Mouse (Mus musculus): ENCODE data around the gene Lhx1. TPM values are rescaled to one million over a fixed set of nuclear protein-coding genes. Genes with fewer than 3 reads are reported as not detected.
A peak's percentile ranks its signal among the peaks of the same experiment; 100 is the strongest.

Lhx1 gene
- total and polyA plus RNA-seq, 2 experiments = not detected

DNA sequence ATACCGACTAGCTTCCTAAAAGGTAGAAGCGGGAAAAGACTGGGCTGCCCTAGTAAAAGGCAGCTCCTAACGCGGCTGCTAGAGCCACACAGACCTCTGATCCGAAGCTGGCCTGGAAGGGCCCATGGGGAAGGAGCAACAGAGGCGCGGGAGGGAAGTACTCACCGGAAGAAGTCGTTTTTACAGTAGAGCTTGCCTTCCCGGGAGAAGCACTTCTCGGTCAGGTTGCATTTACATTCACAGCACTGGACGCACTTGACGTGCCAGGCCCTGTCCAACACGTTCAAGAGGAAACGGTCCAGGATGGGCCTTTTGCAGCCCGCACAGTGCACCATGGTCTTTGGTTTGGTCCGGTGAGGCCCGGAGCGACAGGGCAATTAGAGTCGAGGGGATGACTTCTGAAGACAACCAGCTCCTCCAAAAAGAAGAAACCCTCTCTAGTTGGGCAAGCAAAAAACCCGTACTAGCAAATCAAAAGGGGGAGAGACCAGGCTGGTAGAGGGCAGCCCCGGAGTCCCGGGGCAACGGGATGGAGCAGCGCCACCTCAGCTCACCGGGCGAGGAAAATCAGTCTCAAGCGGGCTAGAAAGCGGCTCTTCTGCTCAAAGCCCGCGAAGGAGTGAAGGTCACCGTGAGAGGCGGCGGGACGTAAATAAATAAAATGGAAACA is 1.4 kb downstream of the Lhx1 start:
- Histone ChIP-seq H3K27me3 (ENCODE audit: control insufficient read depth, insufficient read depth, low read length) (peaks cover 51% of the 10 kb centered on the region), H3K4me3 (ENCODE audit: insufficient read depth, low read depth, low read length) (no peak overlapping the region), H3K36me3 (ENCODE audit: control insufficient read depth, insufficient read depth, low read length) (no peaks in the 10 kb centered on the region), H3K4me1 (ENCODE audit: control insufficient read depth, insufficient read depth, low read length) (peaks cover 6% of the 10 kb centered on the region), H3K27ac (replicated peaks; ENCODE audit: insufficient read depth, low read depth, low read length) (no peak overlapping the region), H3K9ac (ENCODE audit: low read depth, low read length) (no peak overlapping the region), H3K79me2 (ENCODE audit: control insufficient read depth, insufficient read depth, low read length) (no peaks in the 10 kb centered on the region)
- TF ChIP-seq CTCF (IDR thresholded peaks at IDR 0.05; ENCODE audit: low read depth, low read length) (no peak), POLR2A (IDR thresholded peaks at IDR 0.05; ENCODE audit: extremely low read depth, insufficient read depth, low read length) (no peak)
- no peak for DNase-seq (ENCODE audit: extremely low read depth, low read depth, low spot score)
- WGBS = 4% methylated on average over 35 of the region's 35 CpGs

DNA sequence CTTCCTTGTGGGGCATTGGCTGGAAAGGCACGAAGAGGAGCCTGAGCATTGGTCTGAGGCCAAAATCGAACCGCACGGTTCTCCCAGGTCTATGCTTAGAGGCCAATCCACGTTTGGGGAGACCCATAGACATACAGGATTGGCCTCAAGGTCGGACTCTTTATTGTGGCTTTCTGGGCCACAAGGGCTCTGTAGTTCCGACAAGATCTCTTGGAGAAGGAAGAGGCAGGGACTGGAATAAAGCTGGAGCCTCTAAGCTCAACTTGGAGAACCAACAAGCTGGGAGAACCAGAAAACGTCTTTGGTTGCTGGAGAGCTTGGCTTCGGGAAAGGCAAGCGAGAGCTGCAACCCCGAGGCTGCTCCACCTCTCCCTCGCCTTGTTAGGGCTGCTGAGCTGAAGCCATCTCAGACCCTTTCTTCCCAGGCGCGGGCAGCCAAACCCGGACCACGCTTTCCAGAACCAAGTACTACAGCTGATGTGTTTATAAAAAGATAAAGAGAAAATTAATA is 2.0 kb downstream of the Lhx1 start:
- Histone ChIP-seq H3K27ac (replicated peaks; ENCODE audit: insufficient read depth, low read depth, low read length) (no peak overlapping the region), H3K4me3 (ENCODE audit: insufficient read depth, low read depth, low read length) (no peak overlapping the region), H3K4me1 (ENCODE audit: control insufficient read depth, insufficient read depth, low read length) (peaks cover 6% of the 10 kb centered on the region), H3K79me2 (ENCODE audit: control insufficient read depth, insufficient read depth, low read length) (no peaks in the 10 kb centered on the region), H3K9ac (ENCODE audit: low read depth, low read length) (no peak overlapping the region), H3K36me3 (ENCODE audit: control insufficient read depth, insufficient read depth, low read length) (no peaks in the 10 kb centered on the region), H3K27me3 (ENCODE audit: control insufficient read depth, insufficient read depth, low read length) (peaks cover 49% of the 10 kb centered on the region)
- peak; percentile 62 for DNase-seq (ENCODE audit: extremely low read depth, low read depth, low spot score)
- no peak for TF ChIP-seq POLR2A (IDR thresholded peaks at IDR 0.05; ENCODE audit: extremely low read depth, insufficient read depth, low read length)
- TF ChIP-seq CTCF (IDR thresholded peaks at IDR 0.05; ENCODE audit: low read depth, low read length) = no peak
- WGBS = 6% methylated on average over 16 of the region's 16 CpGs

DNA sequence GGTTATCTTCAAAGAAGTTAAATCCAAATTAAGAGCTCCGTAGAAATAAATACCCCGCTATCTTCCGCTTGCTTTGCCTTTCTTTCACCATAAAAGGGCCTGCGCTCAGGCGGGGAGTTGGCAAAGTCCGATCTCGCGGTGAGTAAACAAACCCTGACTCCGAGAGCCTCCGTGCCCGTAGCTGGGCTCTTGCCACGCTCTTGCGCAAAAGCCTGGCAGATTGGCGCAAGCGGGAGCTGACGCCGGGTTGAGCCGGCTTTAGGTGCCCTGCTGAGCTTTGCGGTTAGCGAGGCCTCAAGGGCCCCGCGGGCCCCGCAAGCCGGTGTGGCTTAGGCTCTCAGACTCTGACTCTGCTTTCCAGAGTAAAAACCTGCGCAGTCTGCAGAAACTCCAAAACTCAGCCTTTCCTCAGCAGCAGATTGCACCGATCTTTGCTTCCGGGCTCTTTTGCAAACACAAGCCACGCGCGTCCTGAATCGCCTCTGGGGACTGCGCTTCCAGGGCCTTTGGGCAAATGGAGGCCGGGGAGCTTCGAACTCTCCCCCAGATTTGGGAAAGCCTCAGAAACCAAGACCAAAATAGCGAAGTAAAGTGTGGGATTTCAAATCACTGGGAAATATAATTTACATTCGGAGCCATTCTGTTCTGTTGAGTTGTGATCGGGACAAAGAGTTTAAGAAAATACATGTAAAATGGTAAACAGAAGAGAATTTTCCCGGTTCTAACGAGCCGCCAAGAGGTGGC is 2.6 kb downstream of the Lhx1 start:
- under 1% methylated on average over 40 of the region's 40 CpGs for WGBS
- Histone ChIP-seq H3K27me3 (ENCODE audit: control insufficient read depth, insufficient read depth, low read length) (peaks cover 45% of the 10 kb centered on the region), H3K79me2 (ENCODE audit: control insufficient read depth, insufficient read depth, low read length) (no peaks in the 10 kb centered on the region), H3K4me3 (ENCODE audit: insufficient read depth, low read depth, low read length) (peak overlapping the region; percentile 38; the same call in 1 of the 2 replicates), H3K36me3 (ENCODE audit: control insufficient read depth, insufficient read depth, low read length) (no peaks in the 10 kb centered on the region), H3K9ac (ENCODE audit: low read depth, low read length) (peak overlapping the region; percentile 41; the same call in 1 of the 2 replicates), H3K27ac (replicated peaks; ENCODE audit: insufficient read depth, low read depth, low read length) (no peak overlapping the region), H3K4me1 (ENCODE audit: control insufficient read depth, insufficient read depth, low read length) (peaks cover 6% of the 10 kb centered on the region)
- TF ChIP-seq POLR2A (IDR thresholded peaks at IDR 0.05; ENCODE audit: extremely low read depth, insufficient read depth, low read length) = no peak
- TF ChIP-seq CTCF (IDR thresholded peaks at IDR 0.05; ENCODE audit: low read depth, low read length) = no peak
- DNase-seq (ENCODE audit: extremely low read depth, low read depth, low spot score) = peak; percentile 88

DNA sequence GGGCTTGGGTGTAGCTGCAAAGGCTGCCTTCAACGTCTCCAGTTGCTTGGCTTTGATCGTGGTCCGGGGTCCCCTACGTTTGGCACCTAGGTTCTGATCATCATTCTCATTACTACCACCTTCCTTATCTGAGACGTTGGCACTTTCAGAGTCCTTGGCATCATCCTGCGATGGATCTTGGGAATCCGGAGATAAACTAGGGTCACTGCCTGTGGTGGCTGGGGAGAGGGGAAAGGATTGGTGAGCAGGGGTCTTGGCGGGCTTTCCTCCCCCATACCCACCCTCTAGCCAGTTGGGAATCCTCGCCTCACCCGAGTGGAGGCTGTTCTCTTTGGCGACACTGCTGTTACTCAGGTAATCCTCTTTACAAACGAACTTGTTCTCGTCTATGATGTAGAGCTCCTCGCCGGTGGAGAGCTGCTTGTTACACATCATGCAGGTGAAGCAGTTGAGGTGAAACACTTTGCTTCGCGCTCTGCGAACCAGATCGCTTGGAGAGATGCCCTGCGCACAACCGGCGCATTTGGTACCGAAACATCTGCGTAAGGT is 3.5 kb downstream of the Lhx1 start:
- Histone ChIP-seq H3K27me3 (ENCODE audit: control insufficient read depth, insufficient read depth, low read length) (peaks cover 38% of the 10 kb centered on the region), H3K4me1 (ENCODE audit: control insufficient read depth, insufficient read depth, low read length) (peaks cover 6% of the 10 kb centered on the region), H3K4me3 (ENCODE audit: insufficient read depth, low read depth, low read length) (no peak overlapping the region), H3K36me3 (ENCODE audit: control insufficient read depth, insufficient read depth, low read length) (no peaks in the 10 kb centered on the region), H3K27ac (replicated peaks; ENCODE audit: insufficient read depth, low read depth, low read length) (no peak overlapping the region), H3K9ac (ENCODE audit: low read depth, low read length) (no peak overlapping the region), H3K79me2 (ENCODE audit: control insufficient read depth, insufficient read depth, low read length) (no peaks in the 10 kb centered on the region)
- TF ChIP-seq POLR2A (IDR thresholded peaks at IDR 0.05; ENCODE audit: extremely low read depth, insufficient read depth, low read length) = no peak
- TF ChIP-seq CTCF (IDR thresholded peaks at IDR 0.05; ENCODE audit: low read depth, low read length) = no peak
- WGBS = 20% methylated on average over 24 of the region's 24 CpGs
- DNase-seq (ENCODE audit: extremely low read depth, low read depth, low spot score) = no peak

GRCm38 (mm10) chr11:84521071-84521390 is 4.3 kb downstream of the Lhx1 start:
- Histone ChIP-seq H3K79me2 (ENCODE audit: control insufficient read depth, insufficient read depth, low read length) (no peaks in the 10 kb centered on the region), H3K4me1 (ENCODE audit: control insufficient read depth, insufficient read depth, low read length) (peaks cover 6% of the 10 kb centered on the region), H3K4me3 (ENCODE audit: insufficient read depth, low read depth, low read length) (no peak overlapping the region), H3K27ac (replicated peaks; ENCODE audit: insufficient read depth, low read depth, low read length) (no peak overlapping the region), H3K27me3 (ENCODE audit: control insufficient read depth, insufficient read depth, low read length) (peaks cover 30% of the 10 kb centered on the region), H3K9ac (ENCODE audit: low read depth, low read length) (no peak overlapping the region), H3K36me3 (ENCODE audit: control insufficient read depth, insufficient read depth, low read length) (no peaks in the 10 kb centered on the region)
- TF ChIP-seq CTCF (IDR thresholded peaks at IDR 0.05; ENCODE audit: low read depth, low read length) = no peak
- no peak for TF ChIP-seq POLR2A (IDR thresholded peaks at IDR 0.05; ENCODE audit: extremely low read depth, insufficient read depth, low read length)
- no peak for DNase-seq (ENCODE audit: extremely low read depth, low read depth, low spot score)
- 59% methylated on average over 3 of the region's 3 CpGs for WGBS

Data from liver, adult 2 months (tissue).